Mouse (Mus musculus): Measurements from ENCODE around the gene Dlgap5.

Gene Dlgap5

GRCm38 (mm10) chr14:47370790-47371189, 47.4 kb downstream of the Dlgap5 start:
- ChIA-PET CTCF (interaction anchor here in 1 of 4 experiments (0.6 to 1.1 kb wide), 2 partner anchors 35 to 163 kb away, joined by 3 read pairs; no protein-coding TSS in a partner anchor), POLR2A (interaction anchor here in 3 of 4 experiments (0.7 to 2.6 kb wide), 8 partner anchors 13 to 94 kb away, joined by 3 to 9 read pairs (median 4); partner anchors contain the start of genes Socs4 (in 1 of the 3) and Wdhd1 (in 1 of the 3))

GRCm38 (mm10) chr14:47369741-47370140, 48.5 kb downstream of the Dlgap5 start:
- POLR2A ChIA-PET = interaction anchor here in 3 of 4 experiments (0.6 to 2.6 kb wide), 8 partner anchors 10 to 93 kb away, joined by 3 to 9 read pairs (median 4); partner anchors contain the start of genes Mapk1ip1l (in 1 of the 3), Socs4 (in 1 of the 3) and Wdhd1 (in 1 of the 3)
- CTCF ChIA-PET = interaction anchor here in 2 of 4 experiments (0.6 to 1.1 kb wide), 2 partner anchors 95 to 164 kb away, joined by 3 read pairs; no protein-coding TSS in a partner anchor

- CTCF ChIA-PET = interaction anchor here (0.5 to 1.5 kb wide), 9 partner anchors 8 to 831 kb away, joined by 3 to 10 read pairs (median 3); no protein-coding TSS in a partner anchor
Measured at GRCm38 (mm10) chr14:47367461-47367860, 50.7 kb downstream of the Dlgap5 start, which contains the start of gene Lgals3. Lgals3 (plus strand) TSS chr14:47367751.

GRCm38 (mm10) chr14:47366881-47367321, 51.3 kb downstream of the Dlgap5 start:
- CTCF ChIA-PET = interaction anchor here in 2 of 4 experiments (0.9 to 1.5 kb wide), 2 partner anchors 32 kb away, joined by 3 read pairs; no protein-coding TSS in a partner anchor

More at GRCm38 (mm10) chr14:47367461-47367860, 50.7 kb downstream of the Dlgap5 start, which contains the start of gene Lgals3:
- POLR2A ChIA-PET = interaction anchor here (0.6 to 6.9 kb wide), 41 partner anchors 9 to 564 kb away, joined by 3 to 119 read pairs (median 4); partner anchors contain the start of genes Socs4 (in 3 of the 4), Wdhd1 (in 3 of the 4) and Mapk1ip1l (in 2 of the 4)

GRCm38 (mm10) chr14:47364742-47365449, 53.3 kb downstream of the Dlgap5 start:
- POLR2A ChIA-PET = interaction anchor here in 3 of 4 experiments (0.6 to 6.9 kb wide), 21 partner anchors 9 to 1225 kb away, joined by 3 to 119 read pairs (median 5); partner anchors contain the start of gene Mapk1ip1l (in 1 of the 3)
- CTCF ChIA-PET = interaction anchor here in 2 of 4 experiments (1.0 to 1.6 kb wide), 4 partner anchors 10 to 31 kb away, joined by 3 to 4 read pairs (median 3); no protein-coding TSS in a partner anchor

More at GRCm38 (mm10) chr14:47366881-47367321, 51.3 kb downstream of the Dlgap5 start:
- POLR2A ChIA-PET = interaction anchor here (0.6 to 6.9 kb wide), 32 partner anchors 9 to 201 kb away, joined by 3 to 119 read pairs (median 4); partner anchors contain the start of genes Socs4 (in 3 of the 4), Wdhd1 (in 3 of the 4) and Mapk1ip1l (in 1 of the 4)

- CTCF ChIA-PET = no interaction called here
- POLR2A ChIA-PET = interaction anchor here in 2 of 4 experiments (1.0 to 1.7 kb wide), 3 partner anchors 16 to 206 kb away, joined by 3 to 4 read pairs (median 3); no protein-coding TSS in a partner anchor
Measured at GRCm38 (mm10) chr14:47361899-47362298, 56.3 kb downstream of the Dlgap5 start.

- POLR2A ChIA-PET = interaction anchor here in 1 of 4 experiments (1.1 to 1.7 kb wide), 2 partner anchors 17 to 84 kb away, joined by 3 to 4 read pairs; partner anchors contain the start of genes Socs4 and Wdhd1
- CTCF ChIA-PET = no interaction called here
Measured at GRCm38 (mm10) chr14:47361418-47361817, 56.8 kb downstream of the Dlgap5 start.

GRCm38 (mm10) chr14:47359610-47360009, 58.6 kb downstream of the Dlgap5 start:
- ChIA-PET POLR2A (interaction anchor here in 2 of 4 experiments (0.5 to 2.7 kb wide), 9 partner anchors 7 to 61 kb away, joined by 3 to 11 read pairs (median 4); partner anchors contain the start of genes Lgals3 (in 1 of the 2) and Mapk1ip1l (in 1 of the 2)), CTCF (interaction anchor here in 1 of 4 experiments (0.5 kb wide), 1 partner anchor 8 kb away, joined by 10 read pairs; no protein-coding TSS in a partner anchor)

GRCm38 (mm10) chr14:47356622-47357021, 61.6 kb downstream of the Dlgap5 start:
- POLR2A ChIA-PET = interaction anchor here in 3 of 4 experiments (0.6 to 7.5 kb wide), 9 partner anchors 9 to 83 kb away, joined by 3 to 119 read pairs (median 4); partner anchors contain the start of gene Lgals3 (in 2 of the 3)
- CTCF ChIA-PET = interaction anchor here in 2 of 4 experiments (0.6 to 3.1 kb wide), 2 partner anchors 11 to 39 kb away, joined by 3 to 21 read pairs; no protein-coding TSS in a partner anchor

- ChIA-PET POLR2A (interaction anchor here in 3 of 4 experiments (0.6 to 7.5 kb wide), 43 partner anchors 8 to 736 kb away, joined by 3 to 119 read pairs (median 5); partner anchors contain the start of genes Lgals3 (in 2 of the 3), Mapk1ip1l (in 2 of the 3) and Dlgap5 (in 1 of the 3)), CTCF (interaction anchor here (0.6 to 3.1 kb wide), 24 partner anchors 9 to 380 kb away, joined by 3 to 21 read pairs (median 3); partner anchors contain the start of gene Lgals3 (in 1 of the 4))
Measured at GRCm38 (mm10) chr14:47354948-47355347, 63.3 kb downstream of the Dlgap5 start.

- POLR2A ChIA-PET = interaction anchor here (0.6 to 7.5 kb wide), 51 partner anchors 8 to 220 kb away, joined by 3 to 119 read pairs (median 5); partner anchors contain the start of genes Lgals3 (in 2 of the 4), Mapk1ip1l (in 2 of the 4), Dlgap5 (in 1 of the 4) and Socs4 (in 1 of the 4)
- CTCF ChIA-PET = interaction anchor here (0.5 to 3.1 kb wide), 29 partner anchors 10 to 1185 kb away, joined by 3 to 21 read pairs (median 3); partner anchors contain the start of gene Lgals3 (in 1 of the 4)
Measured at GRCm38 (mm10) chr14:47354111-47354577, 64.1 kb downstream of the Dlgap5 start.

- ChIA-PET POLR2A (interaction anchor here in 2 of 4 experiments (0.6 to 7.5 kb wide), 20 partner anchors 11 to 1314 kb away, joined by 3 to 119 read pairs (median 8); partner anchors contain the start of gene Lgals3 (in 2 of the 2)), CTCF (interaction anchor here in 2 of 4 experiments (1.3 to 1.5 kb wide), 3 partner anchors 25 to 43 kb away, joined by 3 to 6 read pairs (median 6); no protein-coding TSS in a partner anchor)
Measured at GRCm38 (mm10) chr14:47353240-47353639, 65.0 kb downstream of the Dlgap5 start.

GRCm38 (mm10) chr14:47352272-47352671, 65.9 kb downstream of the Dlgap5 start:
- POLR2A ChIA-PET = interaction anchor here in 3 of 4 experiments (0.6 to 7.5 kb wide), 13 partner anchors 11 to 295 kb away, joined by 3 to 119 read pairs (median 4); partner anchors contain the start of gene Lgals3 (in 2 of the 3)
- CTCF ChIA-PET = interaction anchor here in 3 of 4 experiments (0.7 to 1.5 kb wide), 5 partner anchors 24 to 181 kb away, joined by 3 to 12 read pairs (median 6); no protein-coding TSS in a partner anchor

GRCm38 (mm10) chr14:47350974-47351373, 67.2 kb downstream of the Dlgap5 start:
- POLR2A ChIA-PET = interaction anchor here in 3 of 4 experiments (0.7 to 7.5 kb wide), 27 partner anchors 8 to 222 kb away, joined by 3 to 119 read pairs (median 5); partner anchors contain the start of genes Lgals3 (in 2 of the 3), Mapk1ip1l (in 2 of the 3), Socs4 (in 1 of the 3) and Wdhd1 (in 1 of the 3)
- CTCF ChIA-PET = interaction anchor here (0.6 to 1.6 kb wide), 7 partner anchors 16 to 183 kb away, joined by 3 to 7 read pairs (median 4); no protein-coding TSS in a partner anchor

- ChIA-PET POLR2A (interaction anchor here in 3 of 4 experiments (0.6 to 1.9 kb wide), 9 partner anchors 8 to 268 kb away, joined by 3 to 6 read pairs (median 4); no protein-coding TSS in a partner anchor), CTCF (interaction anchor here in 3 of 4 experiments (0.9 to 1.6 kb wide), 3 partner anchors 12 to 53 kb away, joined by 3 to 7 read pairs (median 4); no protein-coding TSS in a partner anchor)
Measured at GRCm38 (mm10) chr14:47346715-47347114, 71.5 kb downstream of the Dlgap5 start.

GRCm38 (mm10) chr14:47341811-47342291, 76.4 kb downstream of the Dlgap5 start:
- POLR2A ChIA-PET = interaction anchor here in 3 of 4 experiments (0.6 to 5.1 kb wide), 18 partner anchors 9 to 131 kb away, joined by 3 to 35 read pairs (median 4); partner anchors contain the start of genes Lgals3 (in 1 of the 3) and Mapk1ip1l (in 1 of the 3)

More at GRCm38 (mm10) chr14:47341811-47342291, 76.4 kb downstream of the Dlgap5 start:
- CTCF ChIA-PET = interaction anchor here in 3 of 4 experiments (0.5 to 2.2 kb wide), 7 partner anchors 10 to 815 kb away, joined by 3 to 5 read pairs (median 4); no protein-coding TSS in a partner anchor

Data from embryonic stem cell, embryonic (primary cell).